ENCODE assay signal across 8 mouse cellular contexts in genomic region chr6:38353811-38354722, GRCm38 (mm10). TPM values are rescaled to one million over a fixed set of nuclear protein-coding genes. Genes with fewer than 3 reads are reported as not detected.
DNase-seq lines count a peak whose midpoint lies in the region; ATAC-seq and TF ChIP-seq lines count a peak whose summit lies in the region.

TSS of gene Zc3hav1 (minus strand) at chr6:38354603.

- no peak for DNase-seq in ES-E14 (ENCODE audit: low read depth, low spot score)
- DNase-seq in cerebellum, adult 2 months = peak; percentile 24 to 37
- peak; percentile 35 for DNase-seq in forelimb bud, embryonic 11.5 days (ENCODE audit: low read depth, low spot score)
- DNase-seq in layer of hippocampus, adult 9-11 months = peak; percentile 53
- peak; percentile 94 for DNase-seq in lung, postnatal 0 days (ENCODE audit: low spot score)
- DNase-seq in ovary, postnatal 10 days (ENCODE audit: low spot score) = peak; percentile 70
- peak; percentile 90 for DNase-seq in thymus, postnatal 25 days

- peak within 1 kb of the TSS; percentile 34; the same call in 1 of the 2 replicates for H3K27ac ChIP-seq in ES-E14 (ENCODE audit: insufficient read depth, low read depth, low read length, poor library complexity, severe bottlenecking)
- no peak within 1 kb of the TSS for H3K27ac ChIP-seq in cerebellum, adult 2 months (ENCODE audit: insufficient read depth, low read length)
- peak within 1 kb of the TSS; percentile 89 for H3K27ac ChIP-seq in lung, postnatal 0 days (ENCODE audit: low read length)

- peak; percentile 79 to 82 for ATAC-seq in hematopoietic stem cell, adult 5-6 weeks (replicated peaks in 1 of 2; ENCODE audit: insufficient read depth in 1 of 2, low FRiP score in 2 of 2, low TSS enrichment in 1 of 2, low read depth in 1 of 2, poor library complexity in 2 of 2, severe bottlenecking in 2 of 2)
- peak; percentile 90 for ATAC-seq in lung, postnatal 0 days

- H3K4me3 ChIP-seq in ES-E14 (ENCODE audit: insufficient read depth in 1 of 2, low read depth in 1 of 2, low read length in 2 of 2, poor library complexity in 1 of 2, severe bottlenecking in 1 of 2) = peak within 1 kb of the TSS; percentile 68 to 77
- H3K4me3 ChIP-seq in cerebellum, adult 2 months (replicated peaks; ENCODE audit: insufficient read depth, low read depth, low read length) = peak within 1 kb of the TSS; percentile 56
- H3K4me3 ChIP-seq in lung, postnatal 0 days (ENCODE audit: low read depth, low read length) = peak within 1 kb of the TSS; percentile 66

- H3K27me3 ChIP-seq in cerebellum, adult 2 months (ENCODE audit: control insufficient read depth, insufficient read depth, low read length) = no peaks in the 10 kb centered on the region; the same call in 1 of the 2 replicates
- H3K27me3 ChIP-seq in lung, postnatal 0 days (replicated peaks; ENCODE audit: insufficient read depth, low read length) = no peaks in the 10 kb centered on the region

- TF ChIP-seq EP300 in lung, postnatal 0 days (IDR thresholded peaks at IDR 0.05) = no peak; the same call in none of the 2 replicates

- no peak for TF ChIP-seq CTCF in cerebellum, adult 2 months (IDR thresholded peaks at IDR 0.05; ENCODE audit: borderline replicate concordance, insufficient read depth, low read depth, low read length)
- no peak; the same call in 1 of the 2 replicates for TF ChIP-seq CTCF in lung, postnatal 0 days (IDR thresholded peaks at IDR 0.05)

- H3K4me2 ChIP-seq in lung, postnatal 0 days (replicated peaks; ENCODE audit: low read depth, low read length) = peak within 1 kb of the TSS; percentile 77

- H3K9me3 ChIP-seq in ES-E14 (ENCODE audit: control insufficient read depth, insufficient read depth, low read depth, low read length) = no peaks in the 10 kb centered on the region
- no peaks in the 10 kb centered on the region for H3K9me3 ChIP-seq in lung, postnatal 0 days (ENCODE audit: low read length)

- TF ChIP-seq POLR2A in cerebellum, adult 2 months (IDR thresholded peaks at IDR 0.05; ENCODE audit: borderline replicate concordance, insufficient read depth, low read length) = no peak

- H3K36me3 ChIP-seq in ES-E14 (ENCODE audit: control insufficient read depth, insufficient read depth, low read length, poor library complexity, severe bottlenecking) = no peaks in the 10 kb centered on the region
- H3K36me3 ChIP-seq in lung, postnatal 0 days (ENCODE audit: insufficient read depth, low read length) = no peaks in the 10 kb centered on the region

- in situ Hi-C loops in ES-E14 (cut with MboI; ENCODE audit: low sequenced_read_pairs in 2 of 2, unreplicated experiment in 2 of 2) = no loop called here

- H3K9ac ChIP-seq in ES-E14 (ENCODE audit: insufficient read depth, low read depth, low read length, poor library complexity, severe bottlenecking) = peak within 1 kb of the TSS; percentile 79
- peak within 1 kb of the TSS; percentile 76 for H3K9ac ChIP-seq in lung, postnatal 0 days (replicated peaks; ENCODE audit: low read depth)

- peaks cover 0 to 3% of the 10 kb centered on the region in 2 experiments; a peak in 1 of 4 replicates for H3K4me1 ChIP-seq in ES-E14 (ENCODE audit: control insufficient read depth in 2 of 2, insufficient read depth in 2 of 2, low read length in 2 of 2, poor library complexity in 1 of 2)
- H3K4me1 ChIP-seq in cerebellum, adult 2 months (ENCODE audit: control insufficient read depth, insufficient read depth, low read length) = no peaks in the 10 kb centered on the region
- H3K4me1 ChIP-seq in lung, postnatal 0 days (ENCODE audit: insufficient read depth, low read depth, low read length) = peaks cover 7% of the 10 kb centered on the region; the same call in 1 of the 2 replicates

- under 1% methylated on average over 87 of the region's 87 CpGs for WGBS in cerebellum, adult 2 months
- WGBS in lung, postnatal 0 days = under 1% methylated on average over 87 of the region's 87 CpGs

TF ChIP-seq in ES-E14, 5 proteins besides CTCF, POLR2A, EP300 and RAD21:
- TF ChIP-seq MAFK (IDR thresholded peaks at IDR 0.05; ENCODE audit: insufficient read depth, low read depth, low read length) (no peak), CHD2 (IDR thresholded peaks at IDR 0.05; ENCODE audit: low read depth, low read length) (peak; percentile 58; the same call in 1 of the 2 replicates)

RNA-seq across cellular contexts. Expression of gene Zc3hav1, which starts in this region (rescaled TPM):
- 12.2 and 20.6 TPM in 2 replicates for total RNA-seq in ES-E14 (2012; rRNA removed)
- 5.0 TPM in 2 replicates for polyA plus RNA-seq in cerebellum, adult 2 months (2012; rRNA removed)
- 59.7 and 61.6 TPM in 2 replicates for total RNA-seq in hematopoietic stem cell, adult 5-6 weeks (2017)
- 18.1 TPM in 2 replicates for polyA plus RNA-seq in lung, postnatal 0 days (2015; fragmentation: Nextera tagmentation; extraction: Ambion mirVana)
